Mouse (Mus musculus) CH12.LX (cell line): Measurements from ENCODE around the gene Gm20662. TPM values are rescaled to one million over a fixed set of nuclear protein-coding genes. Genes with fewer than 3 reads are reported as not detected.

Experiments used
- DNase-seq: peaks from one replicate; pipeline ENCODE4 v3.0.0-alpha.2; 2013; ENCODE audit errors: extremely low read depth
- H3K27ac ChIP-seq: 2 replicates; pipeline ENCODE4 v1.5.1; 2012; ENCODE audit warnings: low read depth, mild to moderate bottlenecking, control low read depth, moderate library complexity; ENCODE audit not compliant: insufficient read depth
- H3K27me3 ChIP-seq: replicated peaks from 2 replicates; pipeline ENCODE3; 2012; ENCODE audit warnings: inconsistent platforms
- H3K36me3 ChIP-seq, 2 experiments: replicated peaks in 1 of 2; 2 replicates each; pipeline versions ENCODE3 to v1.6.1; 2012; ENCODE audit warnings: inconsistent platforms in 1 of 2, low read length in 1 of 2, mild to moderate bottlenecking in 1 of 2, mixed read lengths in 1 of 2, moderate library complexity in 1 of 2; ENCODE audit not compliant: control insufficient read depth in 1 of 2, insufficient read depth in 1 of 2
- H3K4me1 ChIP-seq, 2 experiments: 2 replicates each; pipeline ENCODE4 v1.6.1; 2012; ENCODE audit warnings: inconsistent platforms in 1 of 2, moderate library complexity in 1 of 2; ENCODE audit not compliant: insufficient read depth in 2 of 2, control insufficient read depth in 1 of 2
- H3K4me2 ChIP-seq: 2 replicates; pipeline ENCODE4 v1.6.1; 2012; ENCODE audit warnings: low read depth, mild to moderate bottlenecking, control low read depth; ENCODE audit not compliant: poor library complexity, insufficient read depth, severe bottlenecking
- H3K4me3 ChIP-seq, 3 experiments: fragments of 150-350 bp in 1 of 3; sonication (generic) in 1 of 3; replicated peaks in 1 of 3; 2 replicates each; pipeline versions ENCODE3 to v1.5.1; 2011 to 2012; ENCODE audit warnings: low read depth in 2 of 3, low read length in 2 of 3, mild to moderate bottlenecking in 2 of 3, moderate library complexity in 2 of 3, control low read depth in 1 of 3, improper control_type of control experiment in 1 of 3, inconsistent platforms in 1 of 3, mixed read lengths in 1 of 3; ENCODE audit not compliant: poor library complexity in 1 of 3
- H3K79me2 ChIP-seq: replicated peaks from 2 replicates; pipeline ENCODE4 v1.6.1; 2012; ENCODE audit warnings: mild to moderate bottlenecking, moderate library complexity; ENCODE audit not compliant: control insufficient read depth, poor library complexity, insufficient read depth, severe bottlenecking; ENCODE audit errors: extremely low read depth
- H3K9ac ChIP-seq: 2 replicates; pipeline ENCODE4 v1.6.1; 2012; ENCODE audit warnings: low read depth, mild to moderate bottlenecking, control low read depth, moderate library complexity; ENCODE audit not compliant: insufficient read depth
- H3K9me3 ChIP-seq: replicated peaks from 2 replicates; pipeline ENCODE3; 2012; ENCODE audit warnings: low read length, inconsistent platforms, mixed read lengths
- CTCF ChIP-seq, 2 experiments: IDR thresholded peaks in 1 of 2; conservative IDR thresholded peaks in 1 of 2; 2 replicates each; pipeline ENCODE4 v1.5.1; 2011 to 2012; ENCODE audit warnings: low read depth in 2 of 2, low read length in 2 of 2, improper control_type of control experiment in 1 of 2, inconsistent platforms in 1 of 2, mild to moderate bottlenecking in 1 of 2, moderate library complexity in 1 of 2
- E2F4 ChIP-seq: IDR thresholded peaks from 2 replicates; pipeline ENCODE4 v1.6.1; 2011; ENCODE audit warnings: low read depth, low read length, improper control_type of control experiment; ENCODE audit not compliant: insufficient replicate concordance
- ELF1 ChIP-seq: IDR thresholded peaks from 2 replicates; pipeline ENCODE4 v1.6.1; 2014; ENCODE audit warnings: low read depth, mild to moderate bottlenecking, inconsistent platforms, low read length, improper control_type of control experiment
- EP300 ChIP-seq: IDR thresholded peaks from 2 replicates; pipeline ENCODE4 v1.6.1; 2011; ENCODE audit warnings: low read length, improper control_type of control experiment
- GABPA ChIP-seq: IDR thresholded peaks from 2 replicates; pipeline ENCODE4 v1.6.1; 2012; ENCODE audit warnings: low read depth, low read length, improper control_type of control experiment, inconsistent platforms; ENCODE audit not compliant: insufficient replicate concordance
- HCFC1 ChIP-seq: IDR thresholded peaks from 2 replicates; pipeline ENCODE4 v1.6.1; 2012; ENCODE audit warnings: low read depth, mild to moderate bottlenecking, inconsistent platforms, low read length, improper control_type of control experiment
- IRF4 ChIP-seq: IDR thresholded peaks from 2 replicates; pipeline ENCODE4 v1.6.1; 2014; ENCODE audit warnings: low read depth, mild to moderate bottlenecking, inconsistent platforms, low read length, improper control_type of control experiment
- JUN ChIP-seq: IDR thresholded peaks from 2 replicates; pipeline ENCODE4 v1.6.1; 2011; ENCODE audit warnings: low read depth, mild to moderate bottlenecking, low read length, improper control_type of control experiment, moderate library complexity; ENCODE audit not compliant: insufficient read depth
- MAX ChIP-seq: IDR thresholded peaks from 2 replicates; pipeline ENCODE4 v1.6.1; 2011; ENCODE audit warnings: low read length, improper control_type of control experiment
- MAZ ChIP-seq: IDR thresholded peaks from 2 replicates; pipeline ENCODE4 v1.6.1; 2012; ENCODE audit warnings: low read depth, mild to moderate bottlenecking, inconsistent platforms, low read length, improper control_type of control experiment, moderate library complexity
- MEF2A ChIP-seq: IDR thresholded peaks from 2 replicates; pipeline ENCODE4 v1.6.1; 2014; ENCODE audit warnings: low read depth, mild to moderate bottlenecking, inconsistent platforms, low read length, improper control_type of control experiment, borderline replicate concordance
- MXI1 ChIP-seq: IDR thresholded peaks from 2 replicates; pipeline ENCODE4 v1.6.1; 2011; ENCODE audit warnings: mild to moderate bottlenecking, low read depth, low read length, improper control_type of control experiment
- MYC ChIP-seq: IDR thresholded peaks from 2 replicates; pipeline ENCODE4 v1.6.1; 2011; ENCODE audit warnings: low read depth, mild to moderate bottlenecking, improper control_type of control experiment, low read length
- NELFE ChIP-seq: IDR thresholded peaks from 2 replicates; pipeline ENCODE4 v1.6.1; 2011; ENCODE audit warnings: low read depth, low read length, improper control_type of control experiment
- POLR2A ChIP-seq: IDR thresholded peaks from 2 replicates; pipeline ENCODE4 v1.6.1; 2011; ENCODE audit warnings: low read depth, mild to moderate bottlenecking, improper control_type of control experiment, low read length
- RAD21 ChIP-seq: IDR thresholded peaks from 2 replicates; pipeline ENCODE4 v1.6.1; 2011; ENCODE audit warnings: low read depth, mild to moderate bottlenecking, low read length, improper control_type of control experiment, moderate library complexity
- RCOR1 ChIP-seq: conservative IDR thresholded peaks from 2 replicates; pipeline ENCODE4 v1.6.1; 2012; ENCODE audit warnings: low read depth, mild to moderate bottlenecking, inconsistent platforms, low read length, improper control_type of control experiment
- SIN3A ChIP-seq: IDR thresholded peaks from 2 replicates; pipeline ENCODE4 v1.6.1; 2012; ENCODE audit warnings: low read length, improper control_type of control experiment, inconsistent platforms
- SMC3 ChIP-seq: IDR thresholded peaks from 2 replicates; pipeline ENCODE4 v1.6.1; 2011; ENCODE audit warnings: low read depth, low read length, improper control_type of control experiment
- TCF12 ChIP-seq: IDR thresholded peaks from 2 replicates; pipeline ENCODE4 v1.6.1; 2014; ENCODE audit warnings: low read depth, mild to moderate bottlenecking, inconsistent platforms, low read length, improper control_type of control experiment
- USF1 ChIP-seq: IDR thresholded peaks from 2 replicates; pipeline ENCODE4 v1.6.1; 2014; ENCODE audit warnings: low read depth, mild to moderate bottlenecking, inconsistent platforms, low read length, improper control_type of control experiment
- USF2 ChIP-seq: conservative IDR thresholded peaks from 2 replicates; pipeline ENCODE4 v1.6.1; 2011; ENCODE audit warnings: low read depth, low read length, improper control_type of control experiment
- ZC3H11A ChIP-seq: IDR thresholded peaks from 2 replicates; pipeline ENCODE4 v1.6.1; 2012; ENCODE audit warnings: low read depth, mild to moderate bottlenecking, inconsistent platforms, low read length, improper control_type of control experiment
- ZKSCAN1 ChIP-seq: IDR thresholded peaks from 2 replicates; pipeline ENCODE4 v1.6.1; 2012; ENCODE audit warnings: low read depth, inconsistent platforms, low read length, improper control_type of control experiment, borderline replicate concordance
- ZMIZ1 ChIP-seq: IDR thresholded peaks from 2 replicates; pipeline ENCODE4 v1.6.1; 2012; ENCODE audit warnings: low read depth, mild to moderate bottlenecking, inconsistent platforms, low read length, improper control_type of control experiment
- dilution Hi-C: fragments of 300-500 bp; cut with MboI; formaldehyde crosslinking; loops from 2 replicates; pipeline ENCODE4 v1.14.3; 2020; ENCODE audit warnings: low sequenced_read_pairs; ENCODE audit not compliant: extremely low pct_unique_long_range_greater_than_20kb, extremely low pct_ligation_motif_present
- in situ Hi-C: fragments of 300-500 bp; cut with MboI; formaldehyde crosslinking; loops from 3 replicates; pipeline ENCODE4 v1.14.3; 2019; ENCODE audit warnings: low sequenced_read_pairs, low pct_ligation_motif_present, low pct_unique_long_range_greater_than_20kb, mixed read lengths
- polyA plus RNA-seq: library from polyadenylated mRNA; unstranded; fragments of >175 nt; gene quantifications from 2 replicates; pipeline ENCODE4 v1.2.1, GENCODE M21; 2012; ENCODE audit warnings: low read depth; ENCODE audit not compliant: insufficient read length
- total RNA-seq, 2 experiments: library from RNA; depleted of rRNA; stranded (reverse); fragments of 300-350 nt in 1 of 2; fragments of >200 nt in 1 of 2; gene quantifications; 2 replicates each; pipeline ENCODE4 v1.2.3; 2012 to 2014

Gm20662 gene
- total and polyA plus RNA-seq, 3 experiments: 0.31 to 1.2 TPM; not detected in 1

DNA sequence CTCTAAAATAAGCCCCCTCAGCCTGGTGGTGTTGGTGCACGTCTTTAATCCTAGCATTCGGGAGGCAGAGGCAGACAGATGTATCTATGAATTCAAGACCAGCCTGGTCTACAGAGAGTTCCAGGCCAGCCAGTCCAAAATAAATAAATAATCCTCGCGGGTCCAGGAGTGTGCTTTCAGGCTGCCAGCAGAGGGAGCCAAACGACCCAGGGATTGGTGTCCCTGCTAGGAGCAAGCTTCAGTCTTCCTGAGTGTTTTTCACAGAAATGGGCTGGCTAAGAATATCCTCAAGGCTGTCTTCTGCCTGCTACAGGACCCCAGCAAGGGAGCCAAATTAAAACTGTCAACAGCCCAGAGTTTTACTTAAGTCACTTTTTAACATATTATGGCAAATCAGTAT, 32.4 kb upstream of the Gm20662 start:
- in situ Hi-C loops: loop anchor here (5.0 kb wide), 1 partner anchor 34 kb away; the partner anchor contains the start of gene Gm20662
- H3K9me3 ChIP-seq: no peaks in the 10 kb centered on the region
- dilution Hi-C loops: no loop called here
- peak; percentile 77 for DNase-seq
- TF ChIP-seq ZC3H11A (peak; percentile 84), MAZ (no peak), POLR2A (no peak), JUN (no peak), MAX (no peak), ZMIZ1 (no peak), GABPA (no peak), ELF1 (0 out of 2 replicates have a peak, but pooled peaks have one; percentile 21), MEF2A (no peak), CTCF (conservative IDR thresholded peaks at IDR 0.05 in 1 of 2, IDR thresholded peaks at IDR 0.05 in 1 of 2; ENCODE audit: low read depth in 2 of 2, low read length in 2 of 2) (peak; percentile 77 to 98), MXI1 (no peak), RCOR1 (no peak), TCF12 (peak; percentile 46; the same call in 1 of the 2 replicates), ZKSCAN1 (no peak), E2F4 (no peak), IRF4 (peak; percentile 44; the same call in 1 of the 2 replicates), SIN3A (peak; percentile 63; the same call in 1 of the 2 replicates), RAD21 (peak; percentile 95), NELFE (no peak; the same call in 1 of the 2 replicates), SMC3 (peak; percentile 96), MYC (peak; percentile 73; the same call in 1 of the 2 replicates), EP300 (no peak)
- TF ChIP-seq, all 38 proteins: peak for 9
- Histone ChIP-seq H3K79me2 (no peaks in the 10 kb centered on the region), H3K9ac (no peak overlapping the region), H3K4me2 (no peak overlapping the region), H3K27ac (no peak overlapping the region), H3K4me1 (peaks cover 3 to 25% of the 10 kb centered on the region in 2 experiments), H3K4me3 (no peak overlapping the region), H3K36me3 (peaks cover 65 to 95% of the 10 kb centered on the region in 2 experiments), H3K27me3 (no peaks in the 10 kb centered on the region)

DNA sequence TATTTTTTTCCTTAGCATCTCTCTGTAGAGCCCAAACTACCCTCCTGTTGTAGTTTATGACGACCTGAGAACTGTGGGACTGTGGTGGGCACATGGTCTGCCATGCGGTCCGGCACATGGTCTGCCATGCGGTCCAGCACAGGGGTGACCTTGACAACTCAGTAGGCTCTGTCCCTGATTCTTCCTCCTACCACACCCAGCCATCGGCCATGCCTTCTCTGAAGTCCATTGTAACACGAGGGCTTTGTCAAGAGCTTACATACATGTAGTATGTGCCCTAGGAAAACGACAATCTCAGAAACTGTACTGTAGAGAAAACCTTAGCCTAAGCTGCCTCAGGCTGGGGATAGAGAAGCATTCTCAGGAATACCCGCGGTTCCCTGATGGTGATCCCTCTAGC, 31.5 kb upstream of the Gm20662 start:
- no peaks in the 10 kb centered on the region for H3K27me3 ChIP-seq
- H3K79me2 ChIP-seq: no peaks in the 10 kb centered on the region
- no peak overlapping the region for H3K27ac ChIP-seq
- H3K9ac ChIP-seq: no peak overlapping the region
- dilution Hi-C loops (no loop called here), in situ Hi-C loops (loop anchor here (5.0 kb wide), 2 partner anchors 33 to 93 kb away; partner anchors contain the start of gene Gm20662)
- peaks cover 3 to 25% of the 10 kb centered on the region in 2 experiments for H3K4me1 ChIP-seq
- no peaks in the 10 kb centered on the region for H3K9me3 ChIP-seq
- peaks cover 65 to 95% of the 10 kb centered on the region in 2 experiments for H3K36me3 ChIP-seq
- TF ChIP-seq USF1 (no peak), E2F4 (no peak), HCFC1 (no peak), MYC (no peak), ZC3H11A (no peak), RCOR1 (no peak), MXI1 (no peak), POLR2A (no peak), USF2 (no peak), EP300 (no peak)
- no peak overlapping the region for H3K4me3 ChIP-seq
- H3K4me2 ChIP-seq: no peak overlapping the region
- no peak for DNase-seq
